Mouse (Mus musculus): ENCODE measurements at regions not wholly inside any gene's neighbourhood (a gene's known extent, or its start where the extent isn't known, plus 50 kb on each side); places are given as distances from the start of the nearest gene placed in this dataset.
A peak's percentile ranks its signal among the peaks of the same experiment; 100 is the strongest.

GRCm38 (mm10) chr4:50106557-50106956 lies 261.0 kb upstream of the Grin3a start:
- no peak overlapping the region for H3K27ac ChIP-seq
- H3K27me3 ChIP-seq: no peaks in the 10 kb centered on the region
- no peak overlapping the region for H3K4me2 ChIP-seq
- no peaks in the 10 kb centered on the region for H3K9me3 ChIP-seq
- 55% methylated on average over 1 of the region's 1 CpGs for WGBS
- H3K36me3 ChIP-seq: no peaks in the 10 kb centered on the region
- H3K4me1 ChIP-seq: no peaks in the 10 kb centered on the region
- no peak overlapping the region for H3K9ac ChIP-seq
- no peak for ATAC-seq (ENCODE audit: insufficient number of reproducible peaks, low FRiP score, low TSS enrichment, low read depth)
- H3K4me3 ChIP-seq: no peak overlapping the region

GRCm38 (mm10) chr4:50087860-50088259 lies 242.3 kb upstream of the Grin3a start:
- Histone ChIP-seq H3K4me3 (no peak overlapping the region), H3K4me1 (no peaks in the 10 kb centered on the region), H3K27ac (no peak overlapping the region), H3K36me3 (no peaks in the 10 kb centered on the region), H3K4me2 (no peak overlapping the region), H3K9ac (no peak overlapping the region), H3K27me3 (no peaks in the 10 kb centered on the region), H3K9me3 (no peaks in the 10 kb centered on the region)
- ATAC-seq (ENCODE audit: insufficient number of reproducible peaks, low FRiP score, low TSS enrichment, low read depth): peak; percentile 65; the same call in 1 of the 2 replicates

- H3K4me3 ChIP-seq: no peak overlapping the region
- H3K4me1 ChIP-seq: no peaks in the 10 kb centered on the region
- no peak for ATAC-seq (ENCODE audit: insufficient number of reproducible peaks, low FRiP score, low TSS enrichment, low read depth)
- no peak overlapping the region for H3K4me2 ChIP-seq
- no peaks in the 10 kb centered on the region for H3K36me3 ChIP-seq
- 71% methylated on average over 2 of the region's 2 CpGs for WGBS
- no peak overlapping the region for H3K9ac ChIP-seq
- no peak overlapping the region for H3K27ac ChIP-seq
- H3K27me3 ChIP-seq: no peaks in the 10 kb centered on the region
- no peaks in the 10 kb centered on the region for H3K9me3 ChIP-seq
These were observed 241.1 kb upstream of the Grin3a start for GRCm38 (mm10) chr4:50086676-50087075.

GRCm38 (mm10) chr4:50055519-50055918 lies 210.0 kb upstream of the Grin3a start:
- Histone ChIP-seq H3K27me3 (no peaks in the 10 kb centered on the region), H3K9ac (no peak overlapping the region), H3K36me3 (no peaks in the 10 kb centered on the region), H3K9me3 (no peaks in the 10 kb centered on the region), H3K4me1 (no peaks in the 10 kb centered on the region), H3K4me2 (no peak overlapping the region), H3K27ac (no peak overlapping the region), H3K4me3 (no peak overlapping the region)
- WGBS: 43% methylated on average over 2 of the region's 2 CpGs
- ATAC-seq (ENCODE audit: insufficient number of reproducible peaks, low FRiP score, low TSS enrichment, low read depth): no peak

- no peaks in the 10 kb centered on the region for H3K27me3 ChIP-seq
- no peaks in the 10 kb centered on the region for H3K36me3 ChIP-seq
- no peak overlapping the region for H3K4me3 ChIP-seq
- no peak overlapping the region for H3K4me2 ChIP-seq
- H3K4me1 ChIP-seq: no peaks in the 10 kb centered on the region
- no peak overlapping the region for H3K9ac ChIP-seq
- no peak overlapping the region for H3K27ac ChIP-seq
- H3K9me3 ChIP-seq: no peaks in the 10 kb centered on the region
- no peak for ATAC-seq (ENCODE audit: insufficient number of reproducible peaks, low FRiP score, low TSS enrichment, low read depth)
These were observed 195.9 kb upstream of the Grin3a start for GRCm38 (mm10) chr4:50041476-50041875.

GRCm38 (mm10) chr4:50036079-50036478 lies 190.5 kb upstream of the Grin3a start:
- Histone ChIP-seq H3K27ac (no peak overlapping the region), H3K36me3 (no peaks in the 10 kb centered on the region), H3K4me2 (no peak overlapping the region), H3K27me3 (no peaks in the 10 kb centered on the region), H3K4me1 (no peaks in the 10 kb centered on the region), H3K4me3 (no peak overlapping the region), H3K9ac (no peak overlapping the region), H3K9me3 (no peaks in the 10 kb centered on the region)
- 53% methylated on average over 6 of the region's 6 CpGs for WGBS
- ATAC-seq (ENCODE audit: insufficient number of reproducible peaks, low FRiP score, low TSS enrichment, low read depth): no peak

GRCm38 (mm10) chr4:50025356-50025755 lies 179.8 kb upstream of the Grin3a start:
- ATAC-seq (ENCODE audit: insufficient number of reproducible peaks, low FRiP score, low TSS enrichment, low read depth): no peak
- WGBS: 55% methylated on average over 6 of the region's 6 CpGs
- no peak overlapping the region for H3K9ac ChIP-seq
- H3K4me3 ChIP-seq: no peak overlapping the region
- H3K4me2 ChIP-seq: no peak overlapping the region
- H3K27me3 ChIP-seq: no peaks in the 10 kb centered on the region
- H3K4me1 ChIP-seq: no peaks in the 10 kb centered on the region
- H3K9me3 ChIP-seq: no peaks in the 10 kb centered on the region
- no peaks in the 10 kb centered on the region for H3K36me3 ChIP-seq
- H3K27ac ChIP-seq: no peak overlapping the region

Measured in limb, embryonic 15.5 days (tissue).